Mouse (Mus musculus): ENCODE results near the gene Bbip1.

Bbip1 gene

GRCm38 (mm10) chr19:53889555-53889954, 54.9 kb downstream of the Bbip1 start:
- no peak for DNase-seq

- DNase-seq: no peak
Observed at GRCm38 (mm10) chr19:53888331-53888730, 56.1 kb downstream of the Bbip1 start.

GRCm38 (mm10) chr19:53887822-53888221, 56.6 kb downstream of the Bbip1 start:
- no peak for DNase-seq

- no peak for DNase-seq
Observed at GRCm38 (mm10) chr19:53886576-53887370, 57.7 kb downstream of the Bbip1 start.

- peak; percentile 71 for DNase-seq
Observed at GRCm38 (mm10) chr19:53885450-53885849, 59.0 kb downstream of the Bbip1 start.

- DNase-seq: peak; percentile 48
Observed at GRCm38 (mm10) chr19:53881786-53882185, 62.6 kb downstream of the Bbip1 start.

- no peak for DNase-seq
Observed at GRCm38 (mm10) chr19:53880460-53880859, 64.0 kb downstream of the Bbip1 start.

Measured in retina, postnatal 1 day (tissue).